Mouse (Mus musculus) G1E (cell line): ENCODE measurements around the gene Insl5.

Experiments used
- CTCF ChIP-seq: IDR thresholded peaks from 2 replicates; pipeline ENCODE4 v1.5.1; 2012; ENCODE audit warnings: low read depth, low read length, inconsistent platforms, mixed read lengths
- GATA1 ChIP-seq: IDR thresholded peaks from 2 replicates; pipeline ENCODE4 v1.6.1; 2012; ENCODE audit warnings: borderline replicate concordance, low read length, inconsistent platforms, mixed read lengths
- POLR2AphosphoS5 ChIP-seq: IDR thresholded peaks from 2 replicates; pipeline ENCODE4 v1.6.1; 2012; ENCODE audit warnings: low read depth, low read length, inconsistent platforms; ENCODE audit not compliant: insufficient replicate concordance
- TAL1 ChIP-seq: conservative IDR thresholded peaks from 2 replicates; pipeline ENCODE4 v1.6.1; 2012; ENCODE audit warnings: low read depth, low read length, inconsistent platforms, mixed read lengths

- TF ChIP-seq CTCF: no peak
- no peak for TF ChIP-seq GATA1
- TF ChIP-seq TAL1: no peak
- TF ChIP-seq POLR2AphosphoS5: no peak
Measured at GRCm38 (mm10) chr4:103067906-103068655, 41.4 kb upstream of the Insl5 start.
